Mouse (Mus musculus) heart, embryonic 12.5 days (tissue): ENCODE measurements around the gene Prx. TPM values are rescaled to one million over a fixed set of nuclear protein-coding genes. Genes with fewer than 3 reads are reported as not detected.

Source experiments
- ATAC-seq: fragments of 200-750 bp; cut with Nextera tagmentation; 2 replicates; pipeline ENCODE4 v1.8.0; 2017; ENCODE audit warnings: moderate TSS enrichment, moderate library complexity; ENCODE audit not compliant: insufficient number of reproducible peaks, low FRiP score
- H3K27ac ChIP-seq: fragments of 300-500 bp; sonication (generic); 2 replicates; pipeline ENCODE4 v1.5.1; 2016; ENCODE audit warnings: mild to moderate bottlenecking, moderate library complexity; ENCODE audit not compliant: poor library complexity, severe bottlenecking
- H3K27me3 ChIP-seq: fragments of 300-500 bp; sonication (generic); replicated peaks from 2 replicates; pipeline ENCODE4 v1.6.1; 2016; ENCODE audit warnings: mild to moderate bottlenecking, moderate library complexity
- H3K36me3 ChIP-seq: fragments of 300-500 bp; sonication (generic); 2 replicates; pipeline ENCODE4 v1.6.1; 2016; ENCODE audit warnings: mild to moderate bottlenecking, moderate library complexity
- H3K4me1 ChIP-seq: fragments of 300-500 bp; sonication (generic); replicated peaks from 2 replicates; pipeline ENCODE4 v1.6.1; 2016; ENCODE audit warnings: mild to moderate bottlenecking
- H3K4me2 ChIP-seq: fragments of 300-500 bp; sonication (generic); 2 replicates; pipeline ENCODE4 v1.6.1; 2016; ENCODE audit warnings: mild to moderate bottlenecking, moderate library complexity
- H3K4me3 ChIP-seq: fragments of 300-500 bp; sonication (generic); 2 replicates; pipeline ENCODE4 v1.5.1; 2016; ENCODE audit warnings: mild to moderate bottlenecking
- H3K9ac ChIP-seq: fragments of 300-500 bp; sonication (generic); 2 replicates; pipeline ENCODE4 v1.6.1; 2016; ENCODE audit warnings: mild to moderate bottlenecking, moderate library complexity
- H3K9me3 ChIP-seq: fragments of 300-500 bp; sonication (generic); replicated peaks from 2 replicates; pipeline ENCODE4 v1.6.1; 2016; ENCODE audit warnings: mild to moderate bottlenecking, moderate library complexity
- WGBS: fragments of 180-500 bp; shearing (Covaris S2); methylation state at CpG from one replicate; pipeline ENCODE4 v1.1.7; 2016; 5-methylcytosine and 5-hydroxymethylcytosine counted together
- polyA plus RNA-seq: library from polyadenylated mRNA; unstranded; fragments of >200 nt; fragmentation: Nextera tagmentation; extraction: Ambion mirVana; gene quantifications from 2 replicates; pipeline ENCODE4 v1.2.1, GENCODE M21; 2016

Gene Prx
- polyA plus RNA-seq, 1 experiment from 2014 or later, result 3.5 TPM

GRCm38 (mm10) chr7:27473156-27473834 is 25.8 kb upstream of the Prx start, which contains the start of gene Sertad3:
Sertad3 (plus strand) TSS chr7:27473768.
- Histone ChIP-seq H3K27me3 (no peaks in the 10 kb centered on the region), H3K36me3 (peaks cover 23% of the 10 kb centered on the region), H3K4me3 (peak within 1 kb of the TSS; percentile 82), H3K4me1 (peaks cover 11% of the 10 kb centered on the region), H3K9me3 (no peaks in the 10 kb centered on the region), H3K9ac (peak within 1 kb of the TSS; percentile 84), H3K4me2 (peak within 1 kb of the TSS; percentile 68), H3K27ac (peak within 1 kb of the TSS; percentile 91)
- ATAC-seq, result peak; percentile 93
- 0% methylated on average over 36 of the region's 36 CpGs for WGBS

- Histone ChIP-seq H3K9me3 (no peaks in the 10 kb centered on the region), H3K27ac (peak overlapping the region; percentile 91), H3K36me3 (peaks cover 23% of the 10 kb centered on the region), H3K4me1 (peaks cover 11% of the 10 kb centered on the region), H3K27me3 (no peaks in the 10 kb centered on the region), H3K4me3 (peak overlapping the region; percentile 82), H3K4me2 (peak overlapping the region; percentile 68), H3K9ac (peak overlapping the region; percentile 84)
- under 1% methylated on average over 34 of the region's 34 CpGs for WGBS
- ATAC-seq, result no peak
Measured at GRCm38 (mm10) chr7:27473835-27474489, 25.2 kb upstream of the Prx start.

GRCm38 (mm10) chr7:27474490-27474954 is 24.6 kb upstream of the Prx start:
- H3K4me2 ChIP-seq, result peak overlapping the region; percentile 68
- H3K36me3 ChIP-seq, result peaks cover 23% of the 10 kb centered on the region
- peak overlapping the region; percentile 91 for H3K27ac ChIP-seq
- H3K9ac ChIP-seq, result peak overlapping the region; percentile 84
- H3K4me1 ChIP-seq, result peaks cover 11% of the 10 kb centered on the region
- under 1% methylated on average over 23 of the region's 23 CpGs for WGBS
- peak overlapping the region; percentile 82 for H3K4me3 ChIP-seq
- ATAC-seq, result peak; percentile 87
- H3K27me3 ChIP-seq, result no peaks in the 10 kb centered on the region
- H3K9me3 ChIP-seq, result no peaks in the 10 kb centered on the region

- Histone ChIP-seq H3K9me3 (no peaks in the 10 kb centered on the region), H3K4me2 (peak overlapping the region; percentile 68), H3K27ac (peak overlapping the region; percentile 44; the same call in 1 of the 2 replicates), H3K27me3 (no peaks in the 10 kb centered on the region), H3K4me1 (peaks cover 11% of the 10 kb centered on the region), H3K36me3 (peaks cover 23% of the 10 kb centered on the region), H3K4me3 (peak overlapping the region; percentile 82), H3K9ac (peak overlapping the region; percentile 37; the same call in 1 of the 2 replicates)
- WGBS, result 79% methylated on average over 2 of the region's 2 CpGs
- no peak for ATAC-seq
Measured at GRCm38 (mm10) chr7:27475596-27475995, 23.5 kb upstream of the Prx start.

DNA sequence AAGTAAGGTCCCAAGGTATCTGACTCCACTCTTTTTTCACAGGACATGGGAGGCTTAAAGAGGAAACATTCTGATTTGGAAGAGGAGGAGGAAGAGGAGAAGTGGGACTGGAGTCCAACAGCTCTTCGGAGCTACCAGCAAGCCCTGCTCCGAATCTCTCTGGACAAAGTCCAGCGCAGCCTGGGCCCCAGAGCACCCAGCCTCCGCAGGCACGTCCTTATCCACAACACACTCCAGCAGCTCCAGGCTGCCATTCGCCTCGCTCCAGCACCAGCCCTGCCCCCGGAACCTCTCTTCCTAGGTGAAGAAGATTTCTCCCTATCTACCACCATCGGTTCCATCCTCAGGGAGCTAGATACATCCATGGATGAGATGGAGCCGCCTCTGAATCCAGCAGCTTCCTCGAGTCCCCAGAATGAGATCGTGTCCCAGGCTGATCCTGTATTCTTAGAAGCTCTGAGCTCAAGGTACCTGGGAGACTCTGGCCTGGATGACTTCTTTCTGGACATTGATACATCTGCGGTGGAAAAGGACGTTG is 23.0 kb upstream of the Prx start:
- Histone ChIP-seq H3K4me1 (peaks cover 16% of the 10 kb centered on the region), H3K9me3 (no peaks in the 10 kb centered on the region), H3K27ac (no peak overlapping the region), H3K27me3 (no peaks in the 10 kb centered on the region), H3K4me3 (no peak overlapping the region), H3K4me2 (no peak overlapping the region), H3K36me3 (peaks cover 23% of the 10 kb centered on the region), H3K9ac (no peak overlapping the region)
- no peak for ATAC-seq
- 90% methylated on average over 14 of the region's 14 CpGs for WGBS

DNA sequence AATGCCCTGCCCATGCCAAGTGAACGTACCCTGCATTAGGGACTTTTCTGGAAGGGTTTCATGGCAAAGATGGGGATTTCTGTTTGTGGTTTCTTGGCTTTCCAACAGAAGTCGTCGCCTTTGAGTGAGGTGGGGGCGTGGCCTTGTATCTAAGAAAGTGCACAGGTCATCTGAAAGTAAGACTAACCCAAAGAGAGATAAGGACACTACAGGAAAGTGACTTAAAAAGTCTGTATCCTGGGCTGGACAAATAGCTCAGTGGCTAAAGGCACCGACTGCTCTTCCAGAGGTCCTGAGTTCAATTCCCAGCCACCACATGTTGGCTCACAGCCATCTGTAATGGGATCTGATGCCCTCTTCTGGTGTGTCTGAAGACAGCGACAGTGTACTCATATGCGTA is 20.6 kb upstream of the Prx start:
- Histone ChIP-seq H3K27me3 (no peaks in the 10 kb centered on the region), H3K9me3 (no peaks in the 10 kb centered on the region), H3K4me1 (peaks cover 21% of the 10 kb centered on the region), H3K4me3 (no peak overlapping the region), H3K9ac (no peak overlapping the region), H3K36me3 (peaks cover 23% of the 10 kb centered on the region), H3K27ac (no peak overlapping the region), H3K4me2 (no peak overlapping the region)
- WGBS, result 73% methylated on average over 7 of the region's 7 CpGs
- ATAC-seq, result no peak

DNA sequence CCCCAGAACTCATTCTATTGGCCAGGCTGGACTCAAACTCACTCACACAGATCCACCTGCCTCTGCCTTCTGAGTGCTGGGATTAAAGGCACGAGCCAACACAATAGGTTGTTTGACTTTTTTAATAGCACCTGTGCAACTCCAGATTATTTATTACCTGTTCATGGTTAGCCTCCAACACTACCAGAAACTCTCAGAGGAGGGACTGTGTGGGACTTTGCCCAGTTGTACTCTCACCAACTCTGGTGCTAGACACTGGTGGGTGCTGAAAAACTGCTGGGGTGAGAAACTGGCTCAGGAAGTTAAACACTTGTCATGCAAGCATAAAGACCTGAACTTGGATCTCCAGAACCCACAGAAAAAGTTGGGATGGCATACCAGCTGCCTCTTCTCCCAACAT is 19.4 kb upstream of the Prx start:
- 83% methylated on average over 1 of the region's 1 CpGs for WGBS
- ATAC-seq, result no peak

DNA sequence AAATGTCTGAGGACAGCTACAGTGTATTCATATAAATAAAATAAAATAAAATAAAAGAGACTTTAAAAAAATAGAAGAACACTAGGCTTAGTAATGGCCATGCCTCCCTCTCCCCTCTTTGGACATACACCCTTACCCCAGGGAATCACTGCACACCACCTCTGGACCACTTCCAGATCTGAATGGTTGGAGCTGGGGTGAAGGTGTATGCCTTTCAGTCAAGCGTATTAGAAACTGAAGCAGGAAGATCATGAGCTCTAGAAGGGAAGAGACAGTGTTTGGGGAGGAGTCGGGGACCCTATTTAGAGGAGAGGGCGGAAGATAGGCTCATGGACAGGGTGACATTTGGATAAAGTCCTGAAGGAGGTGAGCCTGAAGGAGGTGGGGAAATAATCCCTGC is 18.6 kb upstream of the Prx start:
- H3K27ac ChIP-seq, result peak overlapping the region; percentile 86
- peak overlapping the region; percentile 70; the same call in 1 of the 2 replicates for H3K4me2 ChIP-seq
- peaks cover 23% of the 10 kb centered on the region for H3K36me3 ChIP-seq
- no peaks in the 10 kb centered on the region for H3K9me3 ChIP-seq
- H3K9ac ChIP-seq, result no peak overlapping the region
- ATAC-seq, result no peak
- no peak overlapping the region for H3K4me3 ChIP-seq
- 72% methylated on average over 3 of the region's 3 CpGs for WGBS
- no peaks in the 10 kb centered on the region for H3K27me3 ChIP-seq
- H3K4me1 ChIP-seq, result peaks cover 18% of the 10 kb centered on the region

More for the DNA sequence above, 19.4 kb upstream of the Prx start:
- Histone ChIP-seq H3K36me3 (peaks cover 23% of the 10 kb centered on the region), H3K27me3 (no peaks in the 10 kb centered on the region), H3K9ac (no peak overlapping the region), H3K4me3 (no peak overlapping the region), H3K4me2 (no peak overlapping the region), H3K9me3 (no peaks in the 10 kb centered on the region), H3K4me1 (peaks cover 21% of the 10 kb centered on the region), H3K27ac (no peak overlapping the region)

- Histone ChIP-seq H3K9me3 (no peaks in the 10 kb centered on the region), H3K4me3 (peak overlapping the region; percentile 43), H3K27ac (peak overlapping the region; percentile 86), H3K9ac (peak overlapping the region; percentile 70), H3K36me3 (peaks cover 18% of the 10 kb centered on the region), H3K4me1 (peaks cover 14% of the 10 kb centered on the region), H3K27me3 (no peaks in the 10 kb centered on the region), H3K4me2 (peak overlapping the region; percentile 70)
- 15% methylated on average over 9 of the region's 11 CpGs for WGBS
- ATAC-seq, result no peak
Measured at GRCm38 (mm10) chr7:27480927-27481626, 18.0 kb upstream of the Prx start.

DNA sequence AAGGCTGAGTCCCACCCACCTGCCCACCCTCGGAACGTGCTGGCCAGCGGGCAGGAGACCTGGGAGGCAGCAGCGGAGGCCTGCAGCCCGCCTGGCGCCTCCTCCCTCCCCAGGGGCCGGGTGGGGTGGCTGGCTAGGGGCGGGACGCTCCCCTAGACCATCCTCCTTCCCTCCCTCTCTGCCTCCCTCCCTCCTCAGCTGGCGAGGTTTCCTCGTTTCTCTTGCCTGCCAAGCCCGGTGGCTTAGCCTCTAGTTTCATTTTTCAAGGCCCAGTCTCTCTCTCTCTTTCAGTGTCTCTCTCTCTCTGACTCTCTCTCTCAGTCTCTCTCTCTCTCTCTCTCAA is 17.5 kb upstream of the Prx start:
- H3K9ac ChIP-seq, result peak overlapping the region; percentile 70
- 2% methylated on average over 11 of the region's 12 CpGs for WGBS
- no peaks in the 10 kb centered on the region for H3K9me3 ChIP-seq
- H3K27ac ChIP-seq, result peak overlapping the region; percentile 86
- peak; percentile 97 for ATAC-seq
- peaks cover 13% of the 10 kb centered on the region for H3K36me3 ChIP-seq
- peak overlapping the region; percentile 43 for H3K4me3 ChIP-seq
- H3K27me3 ChIP-seq, result no peaks in the 10 kb centered on the region
- peak overlapping the region; percentile 70 for H3K4me2 ChIP-seq
- peaks cover 14% of the 10 kb centered on the region for H3K4me1 ChIP-seq

- Histone ChIP-seq H3K4me2 (no peak overlapping the region), H3K27ac (no peak overlapping the region), H3K4me1 (peaks cover 24% of the 10 kb centered on the region), H3K4me3 (no peak overlapping the region), H3K9me3 (no peaks in the 10 kb centered on the region), H3K27me3 (no peaks in the 10 kb centered on the region), H3K9ac (no peak overlapping the region), H3K36me3 (peaks cover 6% of the 10 kb centered on the region)
- 84% methylated on average over 4 of the region's 4 CpGs for WGBS
- no peak for ATAC-seq
Measured at GRCm38 (mm10) chr7:27483860-27484259, 15.3 kb upstream of the Prx start.
